8 mouse cellular contexts compared by ENCODE assay signal in genomic region chr4:122808108-122808507, GRCm38 (mm10). TPM values are rescaled to one million over a fixed set of nuclear protein-coding genes. Genes with fewer than 3 reads are reported as not detected.
DNase-seq lines count a peak whose midpoint lies in the region; ATAC-seq and TF ChIP-seq lines count a peak whose summit lies in the region.

No protein-coding gene starts in this region.

- no peaks in the 10 kb centered on the region for H3K27me3 ChIP-seq in kidney, embryonic 14.5 days (ENCODE audit: control insufficient read depth, insufficient read depth, low read length)
- no peaks in the 10 kb centered on the region for H3K27me3 ChIP-seq in liver, adult 2 months (ENCODE audit: control insufficient read depth, insufficient read depth, low read length)
- H3K27me3 ChIP-seq in neural tube, embryonic 11.5 days (ENCODE audit: control insufficient read depth, insufficient read depth, low read length): no peaks in the 10 kb centered on the region
- no peaks in the 10 kb centered on the region for H3K27me3 ChIP-seq in stomach, embryonic 14.5 days (ENCODE audit: control insufficient read depth, insufficient read depth, low read length)

- 30% methylated on average over 4 of the region's 4 CpGs for WGBS in kidney, embryonic 14.5 days
- WGBS in liver, adult 2 months: 21% methylated on average over 4 of the region's 4 CpGs
- 32% methylated on average over 4 of the region's 4 CpGs for WGBS in neural tube, embryonic 11.5 days
- 28% methylated on average over 4 of the region's 4 CpGs for WGBS in stomach, embryonic 14.5 days

- peak; percentile 77 for DNase-seq in 416B (ENCODE audit: low read depth)
- peak; percentile 83 for DNase-seq in adrenal gland, postnatal 10 days
- peak; percentile 54 for DNase-seq in embryo, embryonic 11.5 days (ENCODE audit: low read depth, low spot score)
- peak; percentile 45 for DNase-seq in heart, adult 8-10 months (ENCODE audit: low spot score)
- DNase-seq in liver, adult 2 months (ENCODE audit: extremely low read depth, low read depth, low spot score): peak; percentile 33
- DNase-seq in neural tube, embryonic 11.5 days (ENCODE audit: low spot score): peak; percentile 77

- TF ChIP-seq POLR2A in liver, adult 2 months (IDR thresholded peaks at IDR 0.05; ENCODE audit: extremely low read depth, insufficient read depth, low read length): no peak

- H3K36me3 ChIP-seq in kidney, embryonic 14.5 days (ENCODE audit: control insufficient read depth, insufficient read depth, low read length): no peaks in the 10 kb centered on the region
- H3K36me3 ChIP-seq in liver, adult 2 months (ENCODE audit: control insufficient read depth, insufficient read depth, low read length): no peaks in the 10 kb centered on the region
- H3K36me3 ChIP-seq in neural tube, embryonic 11.5 days (ENCODE audit: control insufficient read depth, insufficient read depth, low read length): no peaks in the 10 kb centered on the region
- H3K36me3 ChIP-seq in stomach, embryonic 14.5 days (ENCODE audit: control insufficient read depth, insufficient read depth, low read length): no peaks in the 10 kb centered on the region

- peak; percentile 88 for TF ChIP-seq CTCF in liver, adult 2 months (IDR thresholded peaks at IDR 0.05; ENCODE audit: low read depth, low read length)

- no peaks in the 10 kb centered on the region for H3K4me1 ChIP-seq in kidney, embryonic 14.5 days (ENCODE audit: control insufficient read depth, insufficient read depth, low read length)
- no peaks in the 10 kb centered on the region for H3K4me1 ChIP-seq in liver, adult 2 months (ENCODE audit: control insufficient read depth, insufficient read depth, low read length)
- no peaks in the 10 kb centered on the region for H3K4me1 ChIP-seq in neural tube, embryonic 11.5 days (ENCODE audit: control insufficient read depth, insufficient read depth, low read length)
- H3K4me1 ChIP-seq in stomach, embryonic 14.5 days (ENCODE audit: control insufficient read depth, insufficient read depth, low read length): no peaks in the 10 kb centered on the region

- ATAC-seq in kidney, embryonic 14.5 days (ENCODE audit: low FRiP score, low TSS enrichment): peak; percentile 68; the same call in 1 of the 2 replicates
- peak; percentile 65 for ATAC-seq in neural tube, embryonic 11.5 days (ENCODE audit: insufficient read depth, low FRiP score, low TSS enrichment)
- peak; percentile 67; the same call in 1 of the 2 replicates for ATAC-seq in stomach, embryonic 14.5 days (ENCODE audit: insufficient number of reproducible peaks, insufficient read depth, low FRiP score, low read depth)

- H3K4me3 ChIP-seq in kidney, embryonic 14.5 days (ENCODE audit: low read length): no peak overlapping the region
- no peak overlapping the region for H3K4me3 ChIP-seq in liver, adult 2 months (ENCODE audit: insufficient read depth, low read depth, low read length)
- no peak overlapping the region for H3K4me3 ChIP-seq in neural tube, embryonic 11.5 days (ENCODE audit: low read depth, low read length)
- H3K4me3 ChIP-seq in stomach, embryonic 14.5 days (ENCODE audit: low read depth, low read length): no peak overlapping the region

- no peak overlapping the region for H3K4me2 ChIP-seq in kidney, embryonic 14.5 days (replicated peaks; ENCODE audit: low read depth, low read length)
- H3K4me2 ChIP-seq in neural tube, embryonic 11.5 days (ENCODE audit: low read depth): no peak overlapping the region
- H3K4me2 ChIP-seq in stomach, embryonic 14.5 days (replicated peaks; ENCODE audit: low read depth, low read length): no peak overlapping the region

- no peak overlapping the region for H3K9ac ChIP-seq in kidney, embryonic 14.5 days (ENCODE audit: low read depth, low read length)
- no peak overlapping the region for H3K9ac ChIP-seq in liver, adult 2 months (ENCODE audit: low read depth, low read length)
- no peak overlapping the region for H3K9ac ChIP-seq in neural tube, embryonic 11.5 days (ENCODE audit: low read length)
- H3K9ac ChIP-seq in stomach, embryonic 14.5 days (replicated peaks; ENCODE audit: low read depth, low read length): no peak overlapping the region

- no peaks in the 10 kb centered on the region for H3K79me2 ChIP-seq in liver, adult 2 months (ENCODE audit: control insufficient read depth, insufficient read depth, low read length)

- H3K27ac ChIP-seq in kidney, embryonic 14.5 days (ENCODE audit: low read depth, low read length): no peak overlapping the region
- no peak overlapping the region for H3K27ac ChIP-seq in liver, adult 2 months (replicated peaks; ENCODE audit: insufficient read depth, low read depth, low read length)
- H3K27ac ChIP-seq in neural tube, embryonic 11.5 days (ENCODE audit: low read depth, low read length): no peak overlapping the region
- H3K27ac ChIP-seq in stomach, embryonic 14.5 days (ENCODE audit: low read length): no peak overlapping the region

- H3K9me3 ChIP-seq in kidney, embryonic 14.5 days (ENCODE audit: control insufficient read depth, low read length): no peaks in the 10 kb centered on the region
- no peaks in the 10 kb centered on the region for H3K9me3 ChIP-seq in neural tube, embryonic 11.5 days (ENCODE audit: control insufficient read depth, low read length)
- H3K9me3 ChIP-seq in stomach, embryonic 14.5 days (ENCODE audit: control insufficient read depth, low read depth, low read length): no peaks in the 10 kb centered on the region

RNA-seq across cellular contexts. Expression of gene Ppt1, which starts 27.9 kb away (rescaled TPM):
- total RNA-seq in adrenal gland, postnatal 10 days (2021): 10 to 100 TPM; 45.9 to 54.5 TPM
- total RNA-seq in heart, adult 8-10 months (2022): 10 to 100 TPM; 44.1 to 52.8 (median 49.1) TPM
- polyA plus RNA-seq in kidney, embryonic 14.5 days (2014; fragmentation: Nextera tagmentation; extraction: Ambion mirVana): 64.6 and 82.5 TPM in 2 replicates
- 16.6 and 18.7 TPM in 2 replicates for total RNA-seq in liver, adult 2 months (2014; rRNA removed)
- 14.1 and 15.3 TPM in 2 replicates for polyA plus RNA-seq in liver, adult 2 months (2012; rRNA removed)
- 62.1 and 63.2 TPM in 2 replicates for polyA plus RNA-seq in neural tube, embryonic 11.5 days (2014; fragmentation: Nextera tagmentation; extraction: Ambion mirVana)
- 86.5 and 100 TPM in 2 replicates for polyA plus RNA-seq in stomach, embryonic 14.5 days (2014; fragmentation: Nextera tagmentation; extraction: Ambion mirVana)

Comparison
In these comparisons a context has a peak if more than half of its experiments do, and no peak if none do; other contexts are left out.
1. DNase-seq: peak in every context shown above with its lines; median percentile 83 in adrenal gland, postnatal 10 days; 77 in 416B; 77 in neural tube, embryonic 11.5 days; 54 in embryo, embryonic 11.5 days; 45 in heart, adult 8-10 months; 33 in liver, adult 2 months.